Mouse (Mus musculus): Measurements from ENCODE around the gene Cdh4.

GRCm38 (mm10) chr2:179929166-179929565, 486.9 kb downstream of the Cdh4 start:
- TF ChIP-seq MAX (IDR thresholded peaks at IDR 0.05; ENCODE audit: low read depth) (no peak), POLR2A (IDR thresholded peaks at IDR 0.05; ENCODE audit: insufficient read length, low read depth) (no peak), MYOG (IDR thresholded peaks at IDR 0.05; ENCODE audit: control insufficient read depth in 1 of 3, insufficient read depth in 1 of 3, insufficient read length in 2 of 3, low read depth in 2 of 3) (no peak), POLR2AphosphoS2 (IDR thresholded peaks at IDR 0.05; ENCODE audit: insufficient read length, low read depth) (no peak), USF1 (IDR thresholded peaks at IDR 0.05; ENCODE audit: low read depth) (no peak), CEBPB (IDR thresholded peaks at IDR 0.05; ENCODE audit: insufficient read depth, poor library complexity, severe bottlenecking) (no peak), E2F4 (IDR thresholded peaks at IDR 0.05; ENCODE audit: insufficient read depth) (no peak), SRF (IDR thresholded peaks at IDR 0.05; ENCODE audit: control insufficient read depth, insufficient read length, low read depth) (no peak), TCF3 (IDR thresholded peaks at IDR 0.05; ENCODE audit: insufficient read length, low read depth) (no peak), TCF12 (IDR thresholded peaks at IDR 0.05; ENCODE audit: insufficient read depth, poor library complexity, severe bottlenecking) (no peak), REST (IDR thresholded peaks at IDR 0.05; ENCODE audit: insufficient read depth, insufficient read length) (no peak), MYOD1 (IDR thresholded peaks at IDR 0.05; ENCODE audit: control insufficient read depth in 1 of 3, insufficient read length in 2 of 3, low read depth in 2 of 3) (no peak)

All from myocyte (in vitro differentiated cells).